Mouse (Mus musculus): ENCODE measurements around the gene Baz2b. TPM values are rescaled to one million over a fixed set of nuclear protein-coding genes. Genes with fewer than 3 reads are reported as not detected.

Gene Baz2b
- polyA plus RNA-seq, 1 experiment from 2014 or later: 19.7 TPM

DNA sequence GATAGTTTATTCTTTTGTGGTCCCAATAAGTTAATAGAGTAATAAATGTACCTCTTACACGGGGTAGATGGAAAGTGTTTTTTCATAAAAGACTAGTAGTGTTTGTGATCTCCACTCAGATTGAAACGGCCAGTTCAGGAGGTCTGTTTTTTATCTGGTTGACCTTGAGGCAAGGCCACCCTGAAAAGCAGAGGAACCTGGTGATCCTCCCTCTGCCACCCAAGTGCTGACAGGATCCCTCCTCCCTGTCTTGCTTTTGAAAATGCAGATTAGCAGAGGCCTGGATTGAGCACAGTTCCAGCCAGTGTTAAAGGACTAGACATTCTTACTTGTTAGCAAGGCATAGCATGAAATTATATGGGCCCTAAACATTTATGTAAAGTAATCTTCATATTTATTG, 23.5 kb upstream of the Baz2b start:
- Histone ChIP-seq H3K27ac (ENCODE audit: low read depth) (no peak overlapping the region), H3K4me1 (ENCODE audit: insufficient read depth) (no peaks in the 10 kb centered on the region), H3K36me3 (replicated peaks; ENCODE audit: insufficient read depth, low read length) (peaks cover 64% of the 10 kb centered on the region), H3K4me2 (ENCODE audit: low read depth, low read length) (no peak overlapping the region), H3K27me3 (ENCODE audit: insufficient read depth, low read length) (no peaks in the 10 kb centered on the region), H3K9me3 (ENCODE audit: low read length) (no peaks in the 10 kb centered on the region), H3K4me3 (ENCODE audit: low read depth, low read length) (no peak overlapping the region), H3K9ac (replicated peaks) (no peak overlapping the region)
- DNase-seq (no peak), ATAC-seq (no peak)
- 65% methylated on average over 2 of the region's 2 CpGs for WGBS (ENCODE audit: insufficient replicate concordance)
- TF ChIP-seq EP300 (IDR thresholded peaks at IDR 0.05; ENCODE audit: low read depth): no peak
- no peak for TF ChIP-seq CTCF (IDR thresholded peaks at IDR 0.05; ENCODE audit: low read depth)

DNA sequence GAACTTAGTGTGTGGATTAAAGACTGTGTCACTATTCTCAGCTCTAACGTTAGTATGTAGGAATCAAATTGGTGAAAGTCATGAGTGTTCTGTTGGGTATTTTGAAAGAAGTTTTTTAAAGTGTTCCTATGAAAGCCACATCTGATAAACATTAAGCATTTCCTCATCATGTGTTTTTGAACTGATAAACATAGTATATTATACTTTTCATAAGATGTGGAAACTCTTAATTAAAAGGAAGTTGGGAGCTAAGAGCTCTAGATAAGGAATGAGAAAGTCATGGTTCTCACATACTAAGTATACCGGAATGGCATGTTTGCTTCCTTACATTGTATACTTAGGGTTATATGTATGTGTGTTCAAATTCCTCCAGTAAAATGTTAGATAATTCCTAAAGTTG, 20.7 kb upstream of the Baz2b start:
- H3K4me2 ChIP-seq (ENCODE audit: low read depth, low read length): no peak overlapping the region
- H3K9ac ChIP-seq (replicated peaks): no peak overlapping the region
- no peak overlapping the region for H3K27ac ChIP-seq (ENCODE audit: low read depth)
- H3K4me1 ChIP-seq (ENCODE audit: insufficient read depth): 0 out of 2 replicates have a peak, but pooled peaks cover 4% of the 10 kb centered on the region
- no peaks in the 10 kb centered on the region for H3K9me3 ChIP-seq (ENCODE audit: low read length)
- 76% methylated on average over 2 of the region's 2 CpGs for WGBS (ENCODE audit: insufficient replicate concordance)
- no peak for TF ChIP-seq EP300 (IDR thresholded peaks at IDR 0.05; ENCODE audit: low read depth)
- no peak for TF ChIP-seq CTCF (IDR thresholded peaks at IDR 0.05; ENCODE audit: low read depth)
- no peak overlapping the region for H3K4me3 ChIP-seq (ENCODE audit: low read depth, low read length)
- no peak for ATAC-seq
- H3K36me3 ChIP-seq (replicated peaks; ENCODE audit: insufficient read depth, low read length): peaks cover 45% of the 10 kb centered on the region
- no peak for DNase-seq
- H3K27me3 ChIP-seq (ENCODE audit: insufficient read depth, low read length): no peaks in the 10 kb centered on the region

DNA sequence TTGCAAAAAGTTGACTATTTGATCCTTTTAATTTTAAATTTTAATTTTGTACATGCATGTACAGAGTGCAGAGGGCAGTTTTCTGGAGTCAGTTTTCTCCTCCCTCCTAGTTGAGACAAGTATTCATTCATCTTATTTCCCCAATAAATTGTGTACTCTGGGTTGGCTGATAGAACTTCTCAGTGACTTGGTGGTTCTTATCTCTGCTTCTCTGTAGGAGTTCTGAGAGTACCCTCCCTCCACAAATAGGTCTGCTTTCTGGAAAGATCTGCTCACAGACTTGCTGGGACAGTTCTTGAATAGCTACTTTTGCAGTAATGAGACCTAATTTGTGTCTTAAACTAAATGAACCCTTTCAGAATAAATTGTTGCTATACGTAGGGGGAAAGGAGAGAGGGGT, 18.8 kb upstream of the Baz2b start:
- DNase-seq: no peak
- no peak for ATAC-seq
- 0 out of 2 replicates have a peak, but pooled peaks cover 4% of the 10 kb centered on the region for H3K4me1 ChIP-seq (ENCODE audit: insufficient read depth)
- H3K4me3 ChIP-seq (ENCODE audit: low read depth, low read length): no peak overlapping the region
- no peak overlapping the region for H3K4me2 ChIP-seq (ENCODE audit: low read depth, low read length)
- H3K27me3 ChIP-seq (ENCODE audit: insufficient read depth, low read length): no peaks in the 10 kb centered on the region
- WGBS (ENCODE audit: insufficient replicate concordance): 84% methylated on average over 1 of the region's 1 CpGs
- H3K36me3 ChIP-seq (replicated peaks; ENCODE audit: insufficient read depth, low read length): peaks cover 34% of the 10 kb centered on the region
- H3K27ac ChIP-seq (ENCODE audit: low read depth): no peak overlapping the region
- no peak overlapping the region for H3K9ac ChIP-seq (replicated peaks)
- no peaks in the 10 kb centered on the region for H3K9me3 ChIP-seq (ENCODE audit: low read length)
- TF ChIP-seq CTCF (IDR thresholded peaks at IDR 0.05; ENCODE audit: low read depth): no peak
- no peak for TF ChIP-seq EP300 (IDR thresholded peaks at IDR 0.05; ENCODE audit: low read depth)

DNA sequence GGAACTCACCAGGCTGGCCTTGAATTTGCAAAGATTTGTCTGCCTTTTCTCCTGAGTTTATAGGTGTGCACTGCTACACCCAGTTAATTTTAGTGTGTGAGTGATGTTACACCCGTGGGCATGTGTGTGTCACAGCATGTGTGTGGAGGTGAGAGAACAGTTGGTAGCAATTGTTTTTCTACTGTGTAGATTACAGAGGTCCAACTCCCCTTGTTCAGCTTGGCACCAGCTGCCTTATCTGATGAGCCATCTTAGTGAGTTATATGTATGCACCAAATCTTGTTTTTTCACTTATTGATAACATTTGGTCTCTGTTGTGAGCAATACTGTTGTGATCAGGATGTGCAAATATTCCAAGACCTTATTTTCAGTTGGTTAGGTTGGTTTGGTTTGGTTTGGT, 13.8 kb upstream of the Baz2b start:
- H3K4me1 ChIP-seq (ENCODE audit: insufficient read depth): peaks cover 7% of the 10 kb centered on the region
- H3K9me3 ChIP-seq (ENCODE audit: low read length): no peaks in the 10 kb centered on the region
- no peak overlapping the region for H3K9ac ChIP-seq (replicated peaks)
- no peak for ATAC-seq
- no peak for DNase-seq
- no peak overlapping the region for H3K4me2 ChIP-seq (ENCODE audit: low read depth, low read length)
- H3K36me3 ChIP-seq (replicated peaks; ENCODE audit: insufficient read depth, low read length): no peaks in the 10 kb centered on the region; the same call in 1 of the 2 replicates
- 82% methylated on average over 1 of the region's 1 CpGs for WGBS (ENCODE audit: insufficient replicate concordance)
- H3K4me3 ChIP-seq (ENCODE audit: low read depth, low read length): no peak overlapping the region
- TF ChIP-seq CTCF (IDR thresholded peaks at IDR 0.05; ENCODE audit: low read depth) (no peak), EP300 (IDR thresholded peaks at IDR 0.05; ENCODE audit: low read depth) (no peak)
- no peaks in the 10 kb centered on the region for H3K27me3 ChIP-seq (ENCODE audit: insufficient read depth, low read length)
- H3K27ac ChIP-seq (ENCODE audit: low read depth): no peak overlapping the region

DNA sequence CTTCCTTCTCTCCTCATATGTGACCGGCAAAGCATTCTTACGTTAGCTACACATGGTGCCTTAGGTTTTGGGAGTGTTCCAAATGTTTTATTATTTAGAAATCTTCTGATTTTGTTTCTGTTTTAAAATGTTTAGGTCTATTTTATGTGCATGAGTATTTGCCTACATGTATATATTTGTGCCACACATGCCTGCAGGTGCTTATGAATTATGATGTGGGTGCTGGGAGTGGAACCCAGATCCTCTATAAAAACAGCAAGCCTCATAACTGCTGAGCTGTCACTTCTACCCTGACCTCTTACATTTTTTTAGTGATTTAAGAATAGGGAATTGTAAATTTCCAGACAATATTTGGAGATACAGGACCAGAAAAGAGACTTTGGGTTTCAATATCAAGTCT, 12.3 kb upstream of the Baz2b start:
- peaks cover 10% of the 10 kb centered on the region for H3K4me1 ChIP-seq (ENCODE audit: insufficient read depth)
- H3K27me3 ChIP-seq (ENCODE audit: insufficient read depth, low read length): no peaks in the 10 kb centered on the region
- no peak overlapping the region for H3K4me3 ChIP-seq (ENCODE audit: low read depth, low read length)
- WGBS (ENCODE audit: insufficient replicate concordance): 80% methylated on average over 2 of the region's 2 CpGs
- H3K9ac ChIP-seq (replicated peaks): no peak overlapping the region
- TF ChIP-seq CTCF (IDR thresholded peaks at IDR 0.05; ENCODE audit: low read depth) (no peak), EP300 (IDR thresholded peaks at IDR 0.05; ENCODE audit: low read depth) (no peak)
- H3K27ac ChIP-seq (ENCODE audit: low read depth): no peak overlapping the region
- DNase-seq (no peak), ATAC-seq (no peak)
- no peak overlapping the region for H3K4me2 ChIP-seq (ENCODE audit: low read depth, low read length)
- peaks cover 5% of the 10 kb centered on the region; the same call in 1 of the 2 replicates for H3K36me3 ChIP-seq (replicated peaks; ENCODE audit: insufficient read depth, low read length)
- H3K9me3 ChIP-seq (ENCODE audit: low read length): no peaks in the 10 kb centered on the region

DNA sequence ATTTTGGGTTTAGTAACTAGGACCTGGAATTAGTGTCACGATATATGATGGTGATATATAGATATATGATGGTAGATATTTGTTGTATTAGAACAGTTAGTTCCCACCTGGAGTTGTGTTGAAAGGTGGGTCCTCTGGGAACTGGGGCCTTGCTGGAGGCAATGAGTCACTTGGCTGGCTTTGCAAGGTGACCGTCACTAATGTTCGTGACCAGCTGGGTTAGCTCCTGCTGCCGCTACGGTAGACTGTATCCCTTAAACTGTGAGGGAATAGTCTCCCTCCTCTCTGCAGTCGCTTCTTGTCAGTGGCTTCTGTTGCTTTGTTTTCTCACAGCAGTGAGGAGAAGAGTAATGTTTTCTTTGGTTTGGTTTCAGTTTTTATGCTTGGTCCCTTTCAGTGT, 11.6 kb upstream of the Baz2b start:
- no peak overlapping the region for H3K4me3 ChIP-seq (ENCODE audit: low read depth, low read length)
- TF ChIP-seq CTCF (IDR thresholded peaks at IDR 0.05; ENCODE audit: low read depth) (no peak), EP300 (IDR thresholded peaks at IDR 0.05; ENCODE audit: low read depth) (no peak)
- H3K9me3 ChIP-seq (ENCODE audit: low read length): no peaks in the 10 kb centered on the region
- H3K36me3 ChIP-seq (replicated peaks; ENCODE audit: insufficient read depth, low read length): peaks cover 8% of the 10 kb centered on the region; the same call in 1 of the 2 replicates
- no peak overlapping the region for H3K27ac ChIP-seq (ENCODE audit: low read depth)
- no peak overlapping the region for H3K4me2 ChIP-seq (ENCODE audit: low read depth, low read length)
- DNase-seq (no peak), ATAC-seq (no peak)
- no peaks in the 10 kb centered on the region for H3K27me3 ChIP-seq (ENCODE audit: insufficient read depth, low read length)
- no peak overlapping the region for H3K9ac ChIP-seq (replicated peaks)
- 80% methylated on average over 6 of the region's 6 CpGs for WGBS (ENCODE audit: insufficient replicate concordance)
- H3K4me1 ChIP-seq (ENCODE audit: insufficient read depth): peaks cover 16% of the 10 kb centered on the region

DNA sequence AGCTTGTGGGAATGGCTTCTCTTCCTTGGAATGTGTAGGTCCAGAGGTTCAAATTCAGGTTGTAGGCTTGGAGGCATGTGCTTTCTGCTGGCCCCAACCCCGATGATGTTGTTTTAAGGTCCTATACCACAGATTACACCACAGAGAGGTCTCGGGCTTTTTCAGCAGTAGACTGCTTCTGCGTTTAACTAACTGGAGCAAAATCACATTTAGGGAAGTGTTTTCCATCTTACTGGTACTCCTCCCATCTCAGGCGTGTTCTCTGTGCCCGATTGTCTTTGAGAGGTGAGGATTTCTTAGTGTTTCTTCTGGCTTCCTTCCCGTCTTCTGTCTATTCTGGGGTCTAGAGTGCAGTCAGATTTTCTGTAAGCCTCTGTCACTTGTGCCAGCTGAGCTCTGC, 8.0 kb upstream of the Baz2b start:
- Histone ChIP-seq H3K9ac (replicated peaks) (no peak overlapping the region), H3K4me1 (ENCODE audit: insufficient read depth) (peaks cover 33% of the 10 kb centered on the region), H3K27ac (ENCODE audit: low read depth) (no peak overlapping the region), H3K4me2 (ENCODE audit: low read depth, low read length) (no peak overlapping the region), H3K4me3 (ENCODE audit: low read depth, low read length) (no peak overlapping the region), H3K9me3 (ENCODE audit: low read length) (no peaks in the 10 kb centered on the region), H3K36me3 (replicated peaks; ENCODE audit: insufficient read depth, low read length) (peaks cover 18% of the 10 kb centered on the region; the same call in 1 of the 2 replicates), H3K27me3 (ENCODE audit: insufficient read depth, low read length) (no peaks in the 10 kb centered on the region)
- DNase-seq (no peak), ATAC-seq (no peak)
- WGBS (ENCODE audit: insufficient replicate concordance): 67% methylated on average over 6 of the region's 6 CpGs
- TF ChIP-seq EP300 (IDR thresholded peaks at IDR 0.05; ENCODE audit: low read depth) (no peak), CTCF (IDR thresholded peaks at IDR 0.05; ENCODE audit: low read depth) (no peak)

All from liver, postnatal 0 days (tissue).